Mouse (Mus musculus): ENCODE measurements around the gene Letm1. TPM values are rescaled to one million over a fixed set of nuclear protein-coding genes. Genes with fewer than 3 reads are reported as not detected.
A peak's percentile ranks its signal among the peaks of the same experiment; 100 is the strongest.

Gene Letm1
- polyA plus RNA-seq, 1 experiment from 2014 or later = 45.7 TPM

DNA sequence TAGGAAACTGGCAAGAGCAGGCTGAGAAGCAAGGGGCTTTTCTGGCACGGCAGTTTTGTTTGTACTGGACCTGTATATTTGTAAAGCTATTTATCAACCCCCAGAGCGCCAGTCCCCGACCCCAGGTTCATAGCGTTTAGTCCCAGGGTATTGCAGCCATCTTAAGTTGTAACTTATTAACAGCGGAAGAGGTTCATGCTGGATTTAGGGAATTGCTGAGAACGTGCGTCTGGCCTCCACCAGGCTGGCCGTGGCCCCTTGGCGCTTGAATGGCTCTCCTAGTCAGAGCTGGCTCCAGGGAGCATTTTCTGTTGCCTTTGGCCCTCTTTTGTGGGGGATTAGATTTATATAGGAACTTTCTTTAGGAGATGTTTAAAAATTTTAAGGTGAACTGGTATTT, 46.4 kb downstream of the Letm1 start:
- ATAC-seq (replicated peaks; ENCODE audit: low FRiP score) = 0 out of 2 replicates have a peak, but pooled peaks have one; percentile 43
- WGBS = 47% methylated on average over 9 of the region's 9 CpGs
- peak overlapping the region; percentile 68 for H3K27ac ChIP-seq
- no peaks in the 10 kb centered on the region for H3K9me3 ChIP-seq (replicated peaks)
- H3K4me3 ChIP-seq (replicated peaks) = no peak overlapping the region
- H3K36me3 ChIP-seq = peaks cover 62% of the 10 kb centered on the region
- peaks cover 7% of the 10 kb centered on the region for H3K4me1 ChIP-seq
- H3K27me3 ChIP-seq = no peaks in the 10 kb centered on the region
- no peak overlapping the region for H3K4me2 ChIP-seq
- H3K9ac ChIP-seq = no peak overlapping the region

DNA sequence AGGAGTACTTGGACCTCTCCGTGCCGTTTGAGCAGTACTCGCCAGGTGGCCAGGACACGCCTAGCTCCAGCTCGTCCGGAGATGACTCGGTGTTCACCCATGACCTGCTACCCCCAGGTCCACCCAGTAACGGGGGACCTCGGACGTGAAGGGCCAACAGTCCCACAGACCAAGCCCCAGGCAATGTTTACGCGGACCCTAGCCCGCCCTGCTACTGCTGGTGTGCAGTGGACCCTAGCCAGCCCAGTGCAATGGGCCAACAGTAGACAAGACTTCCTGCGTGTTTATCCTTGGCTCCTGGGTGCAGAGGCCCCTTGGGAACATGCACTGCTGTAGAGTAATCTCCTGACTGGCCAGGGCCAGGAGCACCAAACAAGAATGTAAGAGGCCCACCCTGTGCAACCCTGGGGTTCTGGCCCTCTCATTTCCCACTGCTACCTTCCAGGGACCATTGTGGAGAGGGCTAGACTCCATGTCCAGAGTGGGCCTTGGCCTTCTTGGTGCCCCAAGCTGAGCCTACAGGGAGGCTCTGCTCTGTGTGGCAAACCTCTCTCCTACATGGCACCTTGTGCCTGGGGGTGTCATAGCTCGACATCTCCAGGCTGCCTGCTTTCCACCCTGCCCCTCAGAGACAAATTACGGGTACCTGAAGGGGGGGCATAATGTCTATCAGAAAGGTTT, 47.1 kb downstream of the Letm1 start:
- ATAC-seq (replicated peaks; ENCODE audit: low FRiP score) = 0 out of 2 replicates have a peak, but pooled peaks have one; percentile 41
- Histone ChIP-seq H3K27me3 (no peaks in the 10 kb centered on the region), H3K4me2 (no peak overlapping the region), H3K9ac (no peak overlapping the region), H3K27ac (peak overlapping the region; percentile 68), H3K9me3 (replicated peaks) (no peaks in the 10 kb centered on the region), H3K4me1 (peaks cover 10% of the 10 kb centered on the region), H3K4me3 (replicated peaks) (no peak overlapping the region), H3K36me3 (peaks cover 58% of the 10 kb centered on the region)
- 79% methylated on average over 16 of the region's 16 CpGs for WGBS

DNA sequence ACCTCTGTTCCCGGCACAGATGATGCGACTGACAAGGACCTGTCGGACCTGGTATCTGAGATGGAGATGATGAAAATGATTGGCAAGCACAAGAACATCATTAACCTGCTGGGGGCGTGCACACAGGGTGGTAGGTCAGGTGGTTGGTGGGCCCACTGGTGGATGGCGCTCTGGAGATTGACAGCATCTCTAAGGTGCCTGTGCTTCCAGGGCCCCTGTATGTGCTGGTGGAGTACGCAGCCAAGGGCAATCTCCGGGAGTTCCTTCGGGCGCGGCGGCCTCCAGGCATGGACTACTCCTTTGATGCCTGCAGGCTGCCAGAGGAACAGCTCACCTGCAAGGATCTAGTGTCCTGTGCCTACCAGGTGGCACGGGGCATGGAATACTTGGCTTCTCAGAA, 48.8 kb downstream of the Letm1 start:
- WGBS = 93% methylated on average over 12 of the region's 12 CpGs
- peaks cover 60% of the 10 kb centered on the region for H3K36me3 ChIP-seq
- ATAC-seq (replicated peaks; ENCODE audit: low FRiP score) = no peak
- H3K4me3 ChIP-seq (replicated peaks) = no peak overlapping the region
- H3K27ac ChIP-seq = no peak overlapping the region
- H3K27me3 ChIP-seq = 0 out of 2 replicates have a peak, but pooled peaks cover 3% of the 10 kb centered on the region
- peaks cover 10% of the 10 kb centered on the region for H3K4me1 ChIP-seq
- H3K4me2 ChIP-seq = no peak overlapping the region
- H3K9me3 ChIP-seq (replicated peaks) = no peaks in the 10 kb centered on the region
- H3K9ac ChIP-seq = no peak overlapping the region

DNA sequence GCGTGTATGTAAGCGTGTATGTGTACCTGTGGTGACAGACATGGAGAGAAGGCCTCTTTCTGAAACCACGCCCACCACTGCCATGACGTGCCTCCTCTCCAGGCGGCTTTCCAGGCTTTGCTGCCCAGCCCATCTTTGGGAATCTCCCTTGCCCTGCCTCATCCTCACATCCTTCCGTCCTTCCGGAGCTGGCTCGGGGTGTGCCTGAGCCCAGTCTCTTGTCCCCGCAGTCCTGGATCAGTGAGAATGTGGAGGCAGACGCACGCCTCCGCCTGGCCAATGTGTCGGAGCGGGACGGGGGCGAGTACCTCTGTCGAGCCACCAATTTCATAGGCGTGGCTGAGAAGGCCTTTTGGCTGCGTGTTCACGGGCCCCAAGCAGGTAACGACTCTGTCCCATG, 51.6 kb downstream of the Letm1 start:
- H3K4me3 ChIP-seq (replicated peaks) = no peak overlapping the region
- peak overlapping the region; percentile 32; the same call in 1 of the 2 replicates for H3K4me2 ChIP-seq
- H3K27me3 ChIP-seq = peaks cover 3% of the 10 kb centered on the region; the same call in 1 of the 2 replicates
- no peak overlapping the region for H3K27ac ChIP-seq
- H3K4me1 ChIP-seq = peaks cover 15% of the 10 kb centered on the region
- H3K9me3 ChIP-seq (replicated peaks) = no peaks in the 10 kb centered on the region
- H3K36me3 ChIP-seq = peaks cover 66% of the 10 kb centered on the region
- 44% methylated on average over 21 of the region's 21 CpGs for WGBS
- ATAC-seq (replicated peaks; ENCODE audit: low FRiP score) = no peak
- H3K9ac ChIP-seq = no peak overlapping the region

DNA sequence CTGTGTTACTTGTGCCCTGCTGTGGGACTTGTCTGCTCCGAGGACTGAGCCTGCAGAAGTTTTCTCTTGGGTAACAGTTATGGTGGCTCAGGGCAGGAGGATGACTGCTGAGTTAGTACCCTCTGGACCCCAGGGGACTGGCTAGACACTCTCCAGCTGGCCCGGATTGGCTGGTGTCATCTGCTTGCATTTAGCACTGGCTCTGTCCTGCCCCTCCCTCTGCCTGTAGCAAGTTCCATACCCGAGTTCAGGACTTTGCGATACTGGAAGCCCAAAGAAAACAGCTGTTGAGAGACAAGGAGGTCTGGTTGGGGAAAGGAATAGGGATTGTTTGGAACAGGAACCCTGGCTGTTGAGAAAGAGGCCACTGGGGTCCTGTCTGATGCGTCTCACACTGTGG, 52.1 kb downstream of the Letm1 start:
- H3K9ac ChIP-seq = no peak overlapping the region
- ATAC-seq (replicated peaks; ENCODE audit: low FRiP score) = no peak
- 47% methylated on average over 5 of the region's 5 CpGs for WGBS
- H3K36me3 ChIP-seq = peaks cover 63% of the 10 kb centered on the region
- H3K27me3 ChIP-seq = peaks cover 3% of the 10 kb centered on the region; the same call in 1 of the 2 replicates
- no peak overlapping the region for H3K27ac ChIP-seq
- no peaks in the 10 kb centered on the region for H3K9me3 ChIP-seq (replicated peaks)
- peaks cover 16% of the 10 kb centered on the region for H3K4me1 ChIP-seq
- no peak overlapping the region for H3K4me2 ChIP-seq
- H3K4me3 ChIP-seq (replicated peaks) = no peak overlapping the region

DNA sequence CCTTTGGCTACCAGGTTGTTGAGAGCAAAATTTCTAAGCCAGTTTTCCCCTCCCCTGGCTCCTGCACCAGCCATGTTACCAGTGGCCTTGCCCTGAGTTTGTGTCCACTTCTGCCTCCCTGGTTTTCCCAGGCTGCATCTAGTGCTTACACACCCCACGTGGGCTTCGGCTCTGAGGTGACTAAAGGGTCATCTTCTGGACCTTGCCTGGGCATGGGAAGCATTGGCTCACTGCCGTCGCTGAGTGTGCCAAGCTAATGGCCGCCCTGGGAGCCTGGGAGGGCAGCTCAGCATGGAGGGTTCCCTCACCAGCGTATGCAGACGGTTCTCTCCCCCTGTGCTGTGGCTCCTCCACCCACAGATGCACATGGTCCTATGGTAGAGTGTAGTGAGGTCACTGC, 53.8 kb downstream of the Letm1 start:
- Histone ChIP-seq H3K4me3 (replicated peaks) (no peak overlapping the region), H3K27me3 (peaks cover 16% of the 10 kb centered on the region), H3K36me3 (peaks cover 47% of the 10 kb centered on the region), H3K27ac (no peak overlapping the region), H3K9me3 (replicated peaks) (no peaks in the 10 kb centered on the region), H3K4me1 (peaks cover 18% of the 10 kb centered on the region), H3K9ac (no peak overlapping the region), H3K4me2 (no peak overlapping the region)
- ATAC-seq (replicated peaks; ENCODE audit: low FRiP score) = no peak
- WGBS = 82% methylated on average over 7 of the region's 7 CpGs

DNA sequence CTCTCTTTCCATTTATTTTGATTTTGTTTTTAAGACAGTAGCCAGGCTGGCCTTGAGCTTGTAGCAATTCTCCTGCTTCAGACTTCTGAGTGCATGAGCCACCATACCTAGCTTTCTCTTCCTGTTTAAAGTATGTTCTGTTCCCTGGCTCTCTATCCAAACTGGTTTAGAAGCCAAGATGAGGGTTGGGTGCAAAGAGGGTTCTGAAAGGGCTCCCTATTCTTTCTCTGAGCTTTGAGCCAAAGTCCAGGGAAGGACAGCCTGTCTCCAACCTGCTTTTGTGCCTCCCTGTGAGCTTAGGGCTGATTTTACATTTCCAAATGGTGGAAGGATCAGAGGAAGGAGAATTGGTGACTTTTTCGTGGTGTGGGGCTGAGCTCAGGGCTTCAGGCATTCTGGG, 55.7 kb downstream of the Letm1 start:
- Histone ChIP-seq H3K27ac (no peak overlapping the region), H3K4me2 (no peak overlapping the region), H3K4me3 (replicated peaks) (no peak overlapping the region), H3K27me3 (peaks cover 33% of the 10 kb centered on the region), H3K9ac (no peak overlapping the region), H3K4me1 (peaks cover 36% of the 10 kb centered on the region), H3K9me3 (replicated peaks) (no peaks in the 10 kb centered on the region), H3K36me3 (peaks cover 29% of the 10 kb centered on the region)
- 81% methylated on average over 1 of the region's 1 CpGs for WGBS
- ATAC-seq (replicated peaks; ENCODE audit: low FRiP score) = no peak

DNA sequence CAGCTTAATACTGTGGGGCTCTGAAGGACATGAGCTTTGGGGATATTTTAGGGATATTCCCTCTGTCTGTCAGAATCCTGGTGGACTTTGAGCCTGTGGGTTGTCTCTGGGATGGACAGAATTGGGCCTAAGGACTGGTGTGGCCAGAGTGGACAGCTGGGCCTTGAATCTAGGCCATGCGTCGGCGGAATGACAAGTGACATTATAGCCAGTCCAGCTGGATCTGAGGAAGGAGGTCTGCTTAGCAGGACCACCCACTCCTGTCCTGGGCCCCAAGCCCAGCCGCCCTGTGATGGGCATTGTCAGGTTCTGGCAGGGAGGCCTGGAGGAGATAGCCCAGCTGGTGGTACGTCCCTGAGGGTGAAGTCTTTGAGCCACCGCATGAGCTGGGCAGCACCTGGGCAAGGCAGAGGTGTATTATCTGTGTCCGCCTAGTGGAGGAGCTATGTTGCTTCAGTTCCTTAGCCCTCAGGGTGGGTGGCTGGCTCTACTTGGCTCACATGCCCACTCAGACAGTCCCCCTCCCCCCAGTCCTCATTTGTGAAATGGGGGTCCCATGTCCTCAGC, 56.5 kb downstream of the Letm1 start:
- H3K4me3 ChIP-seq (replicated peaks) = no peak overlapping the region
- H3K4me2 ChIP-seq = no peak overlapping the region
- H3K4me1 ChIP-seq = peaks cover 41% of the 10 kb centered on the region
- H3K36me3 ChIP-seq = peaks cover 22% of the 10 kb centered on the region
- no peak overlapping the region for H3K27ac ChIP-seq
- no peaks in the 10 kb centered on the region for H3K9me3 ChIP-seq (replicated peaks)
- no peak overlapping the region for H3K9ac ChIP-seq
- no peak for ATAC-seq (replicated peaks; ENCODE audit: low FRiP score)
- H3K27me3 ChIP-seq = peaks cover 33% of the 10 kb centered on the region
- WGBS = 75% methylated on average over 7 of the region's 7 CpGs

DNA sequence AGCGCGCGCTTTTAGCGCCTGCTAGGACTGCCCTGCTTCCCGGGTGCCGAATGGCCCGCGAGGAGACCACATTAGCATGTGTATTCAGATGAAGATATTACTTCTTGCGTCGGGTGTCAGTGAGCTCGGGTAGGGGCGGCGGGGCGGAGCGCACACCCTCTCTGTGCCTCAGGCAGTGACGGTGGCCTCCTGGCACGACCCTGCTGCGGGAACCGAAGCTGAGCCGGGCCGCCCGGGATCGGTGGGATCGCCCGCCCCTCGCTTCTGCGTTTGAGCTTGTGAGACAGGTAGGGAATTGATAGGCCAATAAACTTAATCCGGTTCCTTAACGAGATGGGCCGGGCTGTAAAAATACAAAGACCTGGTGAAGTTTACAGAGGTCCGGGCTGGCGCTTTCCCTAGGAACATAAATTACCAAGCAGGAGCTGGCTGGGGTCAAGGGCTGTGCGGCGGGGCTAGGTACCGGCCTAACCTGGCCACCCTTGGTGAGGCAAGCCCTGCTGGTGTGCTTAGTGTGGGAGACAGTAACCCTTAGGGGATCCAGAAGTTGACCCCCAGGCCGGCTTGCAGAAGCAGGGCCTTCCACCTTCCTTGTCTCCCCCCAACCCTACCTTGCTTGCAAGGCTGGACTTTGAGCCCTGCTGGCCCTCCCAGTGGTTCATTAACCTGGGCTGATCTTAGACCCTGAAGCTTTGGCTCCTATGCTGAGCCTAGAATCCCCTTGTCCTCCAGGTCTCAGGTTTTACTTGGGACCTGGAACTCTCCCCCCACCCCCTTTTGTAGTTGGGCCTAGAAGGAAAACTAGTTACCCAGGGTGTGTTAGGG, 58.8 kb downstream of the Letm1 start:
- Histone ChIP-seq H3K4me1 (peaks cover 50% of the 10 kb centered on the region), H3K27ac (peak overlapping the region; percentile 63), H3K36me3 (peaks cover 9% of the 10 kb centered on the region; the same call in 1 of the 2 replicates), H3K9ac (peak overlapping the region; percentile 68), H3K9me3 (replicated peaks) (no peaks in the 10 kb centered on the region), H3K4me2 (peak overlapping the region; percentile 98), H3K27me3 (peaks cover 43% of the 10 kb centered on the region), H3K4me3 (replicated peaks) (peak overlapping the region; percentile 78)
- WGBS = 6% methylated on average over 36 of the region's 36 CpGs
- ATAC-seq (replicated peaks; ENCODE audit: low FRiP score) = peak; percentile 50; the same call in 1 of the 2 replicates

DNA sequence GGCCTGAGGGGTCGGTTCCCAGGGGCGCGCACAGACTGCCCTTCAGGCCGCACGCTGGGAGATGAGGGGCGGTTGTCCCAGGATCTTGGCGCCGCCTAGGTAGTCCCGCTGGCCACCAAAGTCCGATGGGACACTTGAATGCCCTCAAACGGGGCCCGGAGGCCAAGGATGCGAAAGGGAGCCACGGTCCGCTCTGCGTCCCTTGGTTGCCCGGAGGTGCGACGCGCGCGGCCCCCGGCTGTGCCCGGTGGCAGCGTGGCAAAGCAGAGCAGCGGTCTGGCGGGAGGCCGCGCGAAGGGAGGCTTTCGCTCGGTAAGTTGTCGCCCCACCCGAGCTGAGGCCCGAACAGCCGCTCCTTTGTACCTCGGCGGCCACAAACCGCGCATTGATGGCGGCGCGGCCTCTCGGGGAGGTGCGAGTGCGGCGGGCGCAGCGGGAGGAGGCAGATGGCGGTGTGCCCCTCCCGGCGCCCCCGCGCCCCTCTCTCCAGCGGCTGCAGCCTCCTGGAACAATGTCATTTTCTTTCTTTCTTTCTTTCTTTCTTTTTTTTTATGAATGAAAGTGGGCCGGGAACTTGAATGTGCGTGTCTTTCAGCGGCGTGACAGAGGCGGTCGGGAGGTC, 59.5 kb downstream of the Letm1 start:
- under 1% methylated on average over 59 of the region's 61 CpGs for WGBS
- H3K36me3 ChIP-seq = peaks cover 6% of the 10 kb centered on the region; the same call in 1 of the 2 replicates
- peaks cover 43% of the 10 kb centered on the region for H3K27me3 ChIP-seq
- H3K4me2 ChIP-seq = peak overlapping the region; percentile 98
- H3K4me1 ChIP-seq = peaks cover 50% of the 10 kb centered on the region
- H3K27ac ChIP-seq = peak overlapping the region; percentile 63; the same call in 1 of the 2 replicates
- H3K9me3 ChIP-seq (replicated peaks) = no peaks in the 10 kb centered on the region
- H3K4me3 ChIP-seq (replicated peaks) = peak overlapping the region; percentile 78
- ATAC-seq (replicated peaks; ENCODE audit: low FRiP score) = no peak
- peak overlapping the region; percentile 68 for H3K9ac ChIP-seq

DNA sequence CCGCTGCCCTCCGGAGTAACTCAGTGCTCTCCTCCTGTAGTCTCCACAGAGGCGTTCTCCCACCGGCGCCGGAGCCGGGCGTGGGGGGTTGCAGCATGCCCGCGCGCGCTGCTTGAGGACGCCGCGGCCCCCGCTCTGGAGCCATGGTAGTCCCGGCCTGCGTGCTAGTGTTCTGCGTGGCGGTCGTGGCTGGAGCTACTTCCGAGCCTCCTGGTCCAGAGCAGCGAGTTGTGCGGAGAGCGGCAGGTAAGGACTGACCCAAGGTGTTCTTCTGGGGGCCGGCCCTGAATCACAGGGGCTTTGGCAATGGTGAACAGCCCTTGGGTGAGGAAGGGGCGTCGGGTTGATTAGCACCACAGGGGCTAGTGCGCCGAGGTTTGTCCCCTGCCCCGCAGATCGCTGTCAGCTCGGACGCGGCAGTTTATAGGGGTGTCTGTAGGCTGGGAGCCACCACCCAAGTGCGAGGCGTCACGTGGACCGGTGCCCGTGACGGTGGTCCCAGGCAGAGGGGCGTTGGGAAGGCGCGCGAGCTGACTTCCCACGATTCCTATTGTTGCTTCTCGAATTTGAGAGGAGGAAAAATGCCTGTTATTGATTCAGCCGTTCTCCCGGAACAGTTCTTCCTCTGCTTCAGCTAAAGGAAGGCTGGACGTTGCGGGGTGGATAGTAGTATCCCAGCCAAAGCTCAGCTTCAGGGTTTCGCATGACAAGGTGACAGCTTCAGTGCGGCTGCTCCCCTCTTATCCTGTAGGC, 60.2 kb downstream of the Letm1 start:
- Histone ChIP-seq H3K4me3 (replicated peaks) (peak overlapping the region; percentile 78), H3K36me3 (no peaks in the 10 kb centered on the region), H3K9ac (peak overlapping the region; percentile 68), H3K27ac (peak overlapping the region; percentile 78), H3K9me3 (replicated peaks) (no peaks in the 10 kb centered on the region), H3K4me1 (peaks cover 50% of the 10 kb centered on the region), H3K4me2 (peak overlapping the region; percentile 98), H3K27me3 (peaks cover 43% of the 10 kb centered on the region)
- under 1% methylated on average over 53 of the region's 53 CpGs for WGBS
- peak; percentile 0; the same call in 1 of the 2 replicates for ATAC-seq (replicated peaks; ENCODE audit: low FRiP score)

Data from kidney, embryonic 15.5 days (tissue).